Mouse (Mus musculus) Muller cell, postnatal 12 days (primary cell): Measurements from ENCODE around the gene Depp1.

Experiments used
- DNase-seq: peaks from one replicate; pipeline ENCODE4 v3.0.0-alpha.2; 2015; ENCODE audit errors: inconsistent ontology term

The Depp1 gene

DNA sequence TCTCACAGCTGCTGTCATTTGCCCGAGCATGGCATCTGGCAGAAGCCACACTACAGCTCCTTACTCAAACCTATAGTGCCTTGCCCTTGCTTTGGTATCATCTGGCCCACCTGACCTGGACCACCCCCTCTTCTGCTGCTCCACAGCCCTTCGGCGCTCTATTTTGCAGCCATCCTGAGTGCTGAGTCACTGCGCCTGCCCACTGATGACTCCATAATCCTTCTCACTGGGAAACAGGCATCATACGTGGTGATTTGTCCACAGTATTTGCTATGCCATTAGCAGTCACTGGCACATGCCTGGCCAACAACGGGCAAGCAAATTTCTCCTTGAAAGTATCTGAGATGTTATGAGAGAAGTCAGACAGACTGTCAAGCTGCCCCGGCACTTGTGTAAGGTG, 598 bp upstream of the Depp1 start:
- no peak for DNase-seq

DNA sequence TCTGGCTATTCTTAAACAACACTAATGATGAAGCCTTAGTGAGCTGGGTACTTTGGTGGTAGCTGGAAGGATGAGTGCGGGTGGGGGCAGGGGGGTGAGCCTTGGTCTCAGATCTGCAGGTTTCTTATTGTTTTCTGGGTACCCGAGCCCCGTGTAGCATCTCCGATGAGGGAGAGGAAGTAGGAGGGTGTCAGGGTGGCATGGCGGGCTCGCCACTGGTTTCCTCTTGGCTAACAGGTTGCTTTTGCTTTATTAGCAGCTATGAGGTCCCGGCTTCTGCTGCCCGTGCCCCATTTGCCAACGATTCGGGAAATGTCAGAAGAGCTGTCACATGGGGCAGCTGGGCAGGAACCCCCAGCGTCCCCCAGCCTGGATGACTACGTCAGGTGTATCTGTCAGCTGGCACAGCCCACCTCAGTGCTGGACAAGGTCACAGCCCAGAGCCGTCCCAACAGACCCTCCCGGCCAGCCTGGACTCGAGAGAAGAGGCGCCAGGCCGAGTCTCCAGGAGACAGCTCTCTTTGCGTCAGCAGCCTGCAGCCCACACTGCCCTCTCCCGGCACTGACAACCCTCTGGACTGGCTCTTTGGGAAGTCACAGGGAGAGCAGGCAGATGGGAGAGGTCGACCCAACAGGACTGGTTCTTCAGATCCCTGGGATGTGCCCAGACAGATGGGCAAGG, 1.2 kb downstream of the Depp1 start:
- DNase-seq, result no peak

GRCm38 (mm10) chr6:116653191-116653590, 2.8 kb downstream of the Depp1 start:
- no peak for DNase-seq

GRCm38 (mm10) chr6:116653684-116654454, 3.5 kb downstream of the Depp1 start:
- peak; percentile 63 for DNase-seq

GRCm38 (mm10) chr6:116663364-116663763, 13.0 kb downstream of the Depp1 start:
- no peak for DNase-seq

DNA sequence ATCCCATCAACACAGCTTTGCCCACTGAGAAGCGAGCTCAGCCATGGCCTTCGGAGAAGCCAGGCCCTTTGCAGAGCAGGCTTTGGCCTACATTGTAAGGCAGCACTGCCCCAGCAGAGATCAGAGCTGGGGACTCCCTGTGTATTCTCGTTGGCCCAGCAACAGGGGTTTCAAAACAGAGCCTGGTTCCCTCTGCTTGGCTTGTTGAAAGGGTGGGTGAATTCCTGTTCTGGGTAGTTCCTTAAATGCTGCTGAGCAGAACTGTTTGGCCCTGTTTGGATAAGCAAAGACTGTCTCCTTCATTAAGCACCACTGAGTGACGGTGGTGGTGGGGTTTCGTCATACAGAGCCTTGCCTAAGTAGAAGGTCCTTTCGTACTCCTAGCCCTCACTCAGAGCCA, 13.6 kb downstream of the Depp1 start:
- no peak for DNase-seq

DNA sequence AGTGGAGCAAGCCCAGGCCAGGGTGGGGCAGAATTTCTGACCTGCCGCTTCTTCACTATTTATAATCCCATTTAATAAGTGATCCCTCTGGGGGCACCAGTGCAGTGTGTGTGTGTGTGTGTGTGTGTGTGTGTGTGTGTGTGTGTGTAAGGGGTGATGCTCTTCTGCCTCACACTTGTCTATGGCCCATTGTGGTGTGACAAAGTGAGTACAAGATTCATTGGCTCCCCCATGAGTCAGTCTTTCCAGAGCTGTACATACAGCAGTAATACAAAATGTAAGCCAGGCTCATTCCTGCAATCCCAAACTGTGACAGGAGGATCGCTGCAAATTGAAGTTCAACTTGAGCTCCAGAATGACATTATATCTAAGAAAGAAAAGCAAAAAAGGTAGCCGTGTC, 14.4 kb downstream of the Depp1 start:
- no peak for DNase-seq

GRCm38 (mm10) chr6:116666085-116666750, 15.8 kb downstream of the Depp1 start:
- peak; percentile 51 for DNase-seq

- DNase-seq, result peak; percentile 61
Observed at GRCm38 (mm10) chr6:116666892-116667291, 16.5 kb downstream of the Depp1 start.

- DNase-seq, result no peak
Observed at GRCm38 (mm10) chr6:116667382-116667781, 17.0 kb downstream of the Depp1 start.

GRCm38 (mm10) chr6:116668682-116669470, 18.5 kb downstream of the Depp1 start:
- DNase-seq, result peak; percentile 35

DNA sequence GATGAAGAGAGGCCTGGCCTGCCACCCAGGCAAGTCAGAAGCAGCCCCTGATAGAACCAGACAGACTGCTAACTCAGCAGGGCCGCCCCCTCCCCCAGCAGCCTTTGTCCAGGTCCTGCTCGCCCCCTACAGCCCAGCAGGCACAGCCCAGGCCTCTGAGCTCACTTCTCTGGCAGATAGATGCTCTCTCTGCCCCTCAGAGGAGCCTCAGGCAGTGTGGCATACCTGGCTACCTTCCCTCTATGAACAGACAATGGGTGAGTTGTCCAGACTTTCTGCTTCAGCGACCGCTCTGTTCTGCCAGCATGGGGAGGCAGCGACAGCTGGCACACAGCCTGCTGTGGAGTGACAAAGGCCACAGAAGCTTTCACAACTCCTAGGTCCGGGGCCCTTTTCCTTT, 19.7 kb downstream of the Depp1 start:
- DNase-seq, result peak; percentile 92

DNA sequence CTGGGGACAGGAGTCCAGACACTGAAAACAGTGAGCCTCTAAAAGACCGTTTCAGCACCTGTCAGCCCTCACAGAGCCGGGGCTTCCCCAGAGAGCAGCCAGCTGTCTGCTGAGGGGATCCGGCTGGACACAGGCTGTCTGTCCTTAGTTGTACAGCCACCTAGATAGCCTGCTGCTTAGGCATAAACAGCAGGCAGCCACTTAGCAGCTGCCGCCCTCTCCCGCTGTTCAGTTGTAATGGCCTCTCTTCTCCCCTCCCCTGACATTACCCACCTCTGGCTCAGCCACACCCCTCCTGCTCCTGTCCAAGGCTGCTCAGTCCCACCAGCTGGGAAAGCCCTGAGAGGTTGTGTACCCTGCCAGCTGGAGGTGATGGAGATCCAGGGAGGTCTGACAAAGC, 20.6 kb downstream of the Depp1 start:
- peak; percentile 66 for DNase-seq

DNA sequence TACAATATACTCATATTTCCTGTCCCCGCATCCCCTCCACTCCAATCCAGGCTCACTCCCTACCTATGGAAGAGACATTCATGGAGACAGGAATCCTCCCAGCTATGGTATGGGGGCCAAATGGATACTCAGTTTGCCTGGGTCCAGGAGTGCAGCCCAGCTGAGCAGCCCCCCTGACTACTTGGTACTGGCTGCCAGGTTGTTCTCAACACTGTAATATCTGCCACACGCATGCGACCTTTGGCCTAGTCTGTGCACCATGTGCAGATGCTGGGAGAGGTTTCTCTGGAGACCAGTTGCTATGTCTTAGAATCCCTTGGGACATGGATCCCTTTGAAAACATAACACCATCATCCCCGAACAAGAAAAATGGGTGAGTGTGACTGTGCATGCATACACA, 21.4 kb downstream of the Depp1 start:
- DNase-seq, result peak; percentile 26

DNA sequence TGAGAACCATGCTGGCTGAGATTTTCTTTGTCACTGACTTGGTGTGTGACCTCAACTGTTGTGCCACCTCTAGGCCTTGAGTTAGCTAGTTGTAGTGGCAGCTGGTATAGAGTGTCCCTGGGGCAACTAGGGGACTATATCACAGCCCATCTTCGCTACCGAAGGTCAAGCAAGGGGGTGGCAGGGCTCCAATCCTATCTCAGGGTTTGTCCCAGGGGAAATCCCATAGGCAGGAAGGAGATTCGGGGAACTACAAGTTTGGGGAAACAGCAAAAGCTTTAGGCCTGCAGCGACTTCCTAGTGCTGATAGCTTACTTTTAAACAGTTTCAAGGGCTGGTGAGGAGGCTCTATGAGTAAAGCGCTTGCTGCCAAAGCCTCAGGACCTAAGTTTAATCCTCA, 21.9 kb downstream of the Depp1 start:
- DNase-seq, result peak; percentile 51

DNA sequence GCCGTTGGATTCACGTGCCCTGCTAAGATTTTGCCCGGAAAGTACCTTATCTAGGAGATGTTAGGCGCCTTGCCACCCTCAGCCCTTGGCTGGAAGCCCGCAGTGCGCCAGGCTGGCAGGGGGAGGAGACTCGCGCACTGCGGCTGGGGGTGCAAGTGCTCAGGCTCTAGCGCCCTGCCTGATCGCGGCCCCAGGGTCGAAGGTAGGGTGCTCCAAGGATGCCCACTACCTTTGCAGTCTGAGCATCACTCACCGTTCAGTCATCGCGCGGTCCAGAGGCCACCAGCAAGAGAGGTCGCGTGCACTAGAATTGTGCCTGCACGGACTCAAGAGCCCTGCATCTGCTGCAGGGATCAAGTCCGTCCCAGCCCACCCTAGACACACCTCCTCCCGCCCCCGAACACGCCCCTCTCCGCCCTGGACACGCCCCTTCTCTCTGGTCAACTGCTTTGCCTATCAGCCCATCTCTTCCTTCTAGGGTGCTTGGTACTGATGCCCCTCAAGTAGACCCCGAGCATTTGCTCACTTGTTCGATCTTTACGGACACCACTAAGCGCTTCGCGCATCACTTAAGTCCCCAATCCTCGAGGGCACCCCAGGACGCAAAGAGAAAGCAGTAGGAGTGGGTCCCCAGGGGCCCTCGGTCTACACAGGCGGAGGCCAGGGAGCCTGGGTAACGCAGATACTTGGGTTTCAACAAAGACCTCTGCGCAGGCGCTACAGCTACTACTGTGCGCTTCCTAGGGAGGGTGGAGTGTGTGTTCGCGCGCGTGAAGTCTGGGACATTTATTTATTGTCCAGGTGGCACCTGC, 23.3 kb downstream of the Depp1 start, which contains the start of gene Rassf4:
Gene Rassf4, minus strand, starts transcription at position 482 of the 812 bp plus-strand sequence.
- peak; percentile 98 for DNase-seq

DNA sequence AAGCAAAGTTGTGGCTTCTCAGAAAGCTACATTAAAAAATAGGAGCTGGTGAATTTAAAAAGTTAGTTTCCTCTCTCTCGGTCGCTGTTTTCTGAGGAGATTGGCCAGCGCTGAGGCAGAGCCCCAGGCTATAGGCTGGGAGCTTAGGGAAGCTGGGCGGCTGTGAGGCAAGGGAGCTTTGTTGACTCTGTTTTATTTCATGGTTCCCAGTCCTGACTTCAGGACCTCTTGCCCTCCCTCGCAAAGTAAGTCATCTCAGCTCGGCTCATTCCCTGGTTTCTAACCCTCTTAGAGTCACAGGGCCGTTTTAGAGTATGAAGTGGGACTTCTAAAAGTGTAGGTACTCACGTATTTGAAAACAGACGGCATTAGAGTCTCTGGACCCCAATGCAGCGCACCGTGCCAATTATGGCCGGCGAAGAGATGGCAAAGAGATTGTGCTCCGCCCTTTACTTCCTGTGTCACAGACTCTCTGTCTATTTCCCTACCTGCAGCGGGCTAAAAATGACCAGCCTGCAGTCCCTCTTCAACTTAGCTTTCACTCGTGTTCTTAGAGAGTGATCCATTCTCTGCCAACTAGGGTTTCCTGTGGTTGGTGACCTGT, 24.0 kb downstream of the Depp1 start:
- no peak for DNase-seq

DNA sequence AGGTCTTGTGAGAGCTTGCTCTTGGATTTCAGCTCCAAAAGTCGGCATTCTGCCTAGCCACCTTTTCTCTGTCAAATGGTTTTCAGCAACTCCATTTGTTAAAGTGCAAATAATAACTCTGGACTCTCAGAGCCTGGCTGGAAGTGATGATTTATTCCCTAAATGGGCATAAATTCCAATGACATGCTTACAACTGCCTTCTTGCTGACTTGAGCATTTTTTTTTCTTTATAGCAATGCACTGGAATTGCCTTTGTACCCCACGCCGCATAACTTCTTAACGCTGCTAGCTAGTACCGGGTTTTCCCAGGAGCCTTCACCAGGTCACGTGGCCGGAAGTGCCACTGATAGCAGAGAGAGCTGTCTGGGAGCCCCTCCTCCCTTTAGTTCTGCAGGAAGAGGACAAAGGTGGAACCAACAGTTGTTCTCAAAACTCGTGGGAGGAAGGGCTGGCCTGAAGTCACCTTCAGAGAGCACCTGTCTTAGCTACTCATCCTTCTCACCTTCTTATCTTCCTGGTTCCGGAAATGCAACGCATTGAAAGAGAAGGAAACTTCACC, 26.0 kb downstream of the Depp1 start:
- no peak for DNase-seq

GRCm38 (mm10) chr6:116677321-116677720, 26.9 kb downstream of the Depp1 start:
- DNase-seq, result no peak

- no peak for DNase-seq
Observed at GRCm38 (mm10) chr6:116679563-116680288, 29.3 kb downstream of the Depp1 start.
